Mouse (Mus musculus) liver, adult 2 months (tissue): ENCODE data around the gene Jmjd7.

Source experiments
- CTCF ChIP-seq: fragments of 200-500 bp; IDR thresholded peaks from 2 replicates; pipeline ENCODE4 v1.5.1; 2011; ENCODE audit warnings: low read depth, low read length, control low read depth
- POLR2A ChIP-seq: fragments of 200-500 bp; IDR thresholded peaks from 2 replicates; pipeline ENCODE4 v1.6.1; 2011; ENCODE audit warnings: low read length, control low read depth; ENCODE audit not compliant: insufficient read depth; ENCODE audit errors: extremely low read depth

DNA sequence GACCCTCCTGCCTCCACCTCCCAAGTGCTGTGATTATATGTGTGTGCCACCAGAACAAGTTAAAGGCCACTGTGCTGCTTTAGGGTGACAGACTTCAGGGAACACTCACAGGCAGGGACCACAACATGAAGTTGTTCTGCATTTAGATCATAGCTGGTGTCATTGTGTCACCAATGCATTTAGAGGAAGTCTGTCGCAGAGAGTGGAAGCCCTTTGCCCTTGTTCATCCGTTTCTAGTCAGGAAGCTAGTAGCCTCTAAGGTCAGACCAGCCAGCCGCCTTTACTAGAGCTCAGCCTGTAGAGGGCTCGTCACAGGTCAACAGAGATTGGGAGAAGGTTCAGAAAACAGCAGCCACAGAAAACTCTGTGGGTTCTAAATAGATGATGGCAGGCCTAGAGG is 18.6 kb upstream of the Jmjd7 start:
- TF ChIP-seq POLR2A = no peak
- TF ChIP-seq CTCF = no peak
